Mouse (Mus musculus): ENCODE data around the gene Artn.

The Artn gene

GRCm38 (mm10) chr4:117929391-117929881 lies at the start of gene Artn:
Gene Artn, minus strand, starts transcription at chr4:117929763.
- DNase-seq (ENCODE audit: low spot score) = peak; percentile 66

DNA sequence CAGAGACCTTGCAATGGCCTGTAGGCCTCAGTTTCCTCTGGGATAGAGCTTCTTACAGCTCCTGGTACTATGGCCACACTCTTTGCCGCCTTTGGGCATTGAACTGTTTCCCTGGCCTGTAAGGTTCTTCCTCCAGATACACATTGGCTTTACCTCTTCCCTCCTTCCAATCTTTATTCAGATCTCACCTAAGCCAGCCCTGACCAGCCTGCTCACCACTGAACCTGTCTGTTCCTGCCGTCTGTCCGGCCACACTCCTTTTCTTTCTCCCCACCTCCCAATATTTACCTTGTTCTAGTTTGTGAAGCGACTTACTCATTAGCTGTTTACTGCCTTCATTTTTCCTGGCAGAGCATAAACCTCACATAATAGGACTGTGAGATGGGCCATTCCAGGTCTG lies 49.6 kb upstream of the Artn start:
- no peak for DNase-seq (ENCODE audit: low spot score)

GRCm38 (mm10) chr4:117978282-117978681 lies 48.7 kb upstream of the Artn start:
- no peak for DNase-seq (ENCODE audit: low spot score)

DNA sequence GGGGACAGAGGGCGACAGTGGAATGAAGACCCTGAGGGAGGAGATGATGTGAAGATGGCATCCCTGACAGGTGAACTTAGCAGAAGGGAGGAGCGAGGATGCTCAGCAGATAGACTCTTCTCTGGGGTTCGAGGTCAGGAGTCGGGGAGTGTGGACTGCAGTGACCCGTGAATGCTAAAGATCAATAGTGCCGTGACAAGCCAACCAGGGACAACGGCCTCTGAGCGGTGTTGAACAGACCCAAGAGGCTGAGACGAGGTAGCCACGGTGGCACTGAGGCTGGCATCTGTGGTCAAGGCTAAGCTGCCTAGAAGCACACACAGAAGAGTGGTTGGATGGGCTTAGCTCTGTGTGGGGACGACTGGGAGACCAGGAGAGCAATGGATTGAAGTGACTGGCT lies 48.3 kb upstream of the Artn start:
- no peak for DNase-seq (ENCODE audit: low spot score)

DNA sequence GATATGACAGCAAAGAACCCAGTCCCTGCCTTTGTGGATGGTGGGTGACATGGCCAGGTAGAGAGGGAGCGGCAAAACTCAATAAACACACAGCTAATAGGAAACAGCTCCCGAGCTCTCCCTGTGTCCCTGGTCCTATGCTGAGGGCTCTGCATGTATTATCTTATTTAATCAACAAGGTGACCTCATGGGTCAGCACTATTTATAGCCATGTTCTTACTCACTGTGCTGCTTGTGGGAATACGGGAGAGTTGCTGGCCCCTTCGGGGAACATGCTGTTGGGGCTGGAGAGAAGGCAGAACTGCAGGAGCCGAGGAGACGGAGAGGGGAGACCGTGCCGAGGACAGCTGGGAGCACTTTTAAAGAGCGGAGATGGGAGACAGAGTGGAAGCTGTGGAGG lies 47.8 kb upstream of the Artn start:
- no peak for DNase-seq (ENCODE audit: low spot score)

DNA sequence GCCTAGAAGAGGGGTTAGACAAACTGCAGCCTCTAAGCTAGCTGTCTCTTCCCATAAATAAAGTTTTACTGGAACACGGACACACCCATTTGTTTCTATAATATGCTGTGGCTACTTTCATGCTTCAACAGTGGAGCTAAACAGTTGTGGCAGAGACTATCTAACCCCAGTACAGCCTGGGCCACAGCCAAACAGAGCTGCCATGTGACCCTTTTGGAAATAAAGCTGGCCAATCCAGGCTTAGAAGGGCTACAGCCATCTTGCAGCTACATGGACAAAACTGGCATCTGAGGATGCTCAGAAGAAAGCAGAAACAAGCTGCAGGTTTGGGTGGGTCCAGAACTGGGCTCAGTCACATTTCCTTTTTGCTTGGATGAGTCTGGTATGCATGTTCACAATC lies 46.3 kb upstream of the Artn start:
- DNase-seq (ENCODE audit: low spot score) = no peak

GRCm38 (mm10) chr4:117974719-117975118 lies 45.2 kb upstream of the Artn start:
- no peak for DNase-seq (ENCODE audit: low spot score)

- DNase-seq (ENCODE audit: low spot score) = no peak
Observed at GRCm38 (mm10) chr4:117972999-117973398, 43.4 kb upstream of the Artn start.

- no peak for DNase-seq (ENCODE audit: low spot score)
Observed at GRCm38 (mm10) chr4:117964346-117965025, 34.9 kb upstream of the Artn start.

GRCm38 (mm10) chr4:117957492-117957891 lies 27.9 kb upstream of the Artn start:
- DNase-seq (ENCODE audit: low spot score) = no peak

GRCm38 (mm10) chr4:117947493-117947892 lies 17.9 kb upstream of the Artn start:
- DNase-seq (ENCODE audit: low spot score) = no peak

- no peak for DNase-seq (ENCODE audit: low spot score)
Observed at GRCm38 (mm10) chr4:117946639-117947305, 17.2 kb upstream of the Artn start.

- peak; percentile 72 for DNase-seq (ENCODE audit: low spot score)
Observed at GRCm38 (mm10) chr4:117943317-117943716, 13.8 kb upstream of the Artn start.

GRCm38 (mm10) chr4:117936964-117937363 lies 7.4 kb upstream of the Artn start:
- no peak for DNase-seq (ENCODE audit: low spot score)

GRCm38 (mm10) chr4:117934081-117934480 lies 4.5 kb upstream of the Artn start:
- no peak for DNase-seq (ENCODE audit: low spot score)

DNA sequence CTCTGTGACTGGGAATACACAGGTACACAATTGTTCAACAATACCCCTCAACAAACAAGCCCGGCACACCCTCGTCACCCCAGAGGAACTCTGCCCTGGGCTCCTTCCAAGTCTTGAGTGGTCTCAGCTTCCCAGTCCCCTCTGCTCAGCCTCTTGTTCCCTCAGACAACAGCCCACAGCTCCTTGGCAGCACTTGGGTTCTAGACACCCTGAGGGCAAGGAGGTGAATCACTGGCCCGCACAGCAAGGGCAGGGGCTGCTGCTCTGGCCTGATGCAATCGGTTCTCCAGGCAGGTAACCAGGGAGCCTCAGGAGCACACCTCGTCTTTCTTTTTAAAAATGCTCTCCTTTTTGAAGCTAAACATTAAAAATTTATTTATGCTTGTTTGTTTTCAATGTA lies 3.7 kb upstream of the Artn start:
- no peak for DNase-seq (ENCODE audit: low spot score)

DNA sequence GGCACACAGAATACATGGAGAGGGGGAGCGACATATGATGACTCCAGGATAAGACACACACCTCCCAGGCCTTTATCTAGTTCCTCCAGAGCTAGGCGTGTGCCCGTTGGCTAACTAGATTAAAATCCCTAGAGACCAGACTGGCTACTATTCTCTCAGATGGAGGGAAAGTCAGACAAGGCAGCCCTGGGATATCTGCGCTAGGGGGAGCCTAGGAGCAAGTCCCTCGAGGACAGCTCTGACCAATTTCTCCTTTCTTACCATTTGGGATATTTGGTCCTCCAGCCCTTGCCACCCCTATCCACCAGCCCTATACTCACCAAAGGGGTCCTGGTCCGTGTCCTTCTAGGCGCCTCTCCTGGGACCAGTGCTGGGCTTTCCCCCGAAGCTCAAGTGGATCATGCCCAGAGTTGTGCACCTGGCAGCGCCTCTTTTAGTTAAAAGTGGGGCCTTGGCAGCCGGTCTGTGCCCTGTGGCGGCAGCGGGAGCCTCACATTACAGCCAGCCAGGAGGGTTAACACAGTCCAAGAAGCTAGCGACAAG lies 793 bp downstream of the Artn start:
- peak; percentile 73 for DNase-seq (ENCODE audit: low spot score)

- DNase-seq (ENCODE audit: low spot score) = peak; percentile 89
Observed at GRCm38 (mm10) chr4:117928234-117928633, 1.3 kb downstream of the Artn start.

- peak; percentile 72 for DNase-seq (ENCODE audit: low spot score)
Observed at GRCm38 (mm10) chr4:117926545-117927482, 2.7 kb downstream of the Artn start.

DNA sequence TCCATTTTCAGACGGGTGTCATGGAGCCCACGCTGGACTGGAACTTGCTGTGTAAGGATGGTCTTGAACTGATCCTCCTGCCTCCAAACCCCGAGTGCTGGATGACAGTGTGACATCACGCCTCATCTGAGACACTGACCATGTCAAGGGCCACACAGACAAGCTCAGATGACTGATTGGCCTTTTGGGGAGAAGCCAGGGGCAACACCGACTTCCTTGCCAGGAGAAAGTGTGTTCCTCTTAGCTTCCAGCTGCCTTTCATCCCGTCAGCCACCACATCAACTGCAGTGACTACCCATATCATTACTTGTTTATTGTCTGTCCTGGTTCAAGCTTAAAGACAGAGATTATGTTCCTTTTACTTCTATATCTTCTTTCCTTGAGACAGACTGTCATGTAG lies 4.6 kb downstream of the Artn start:
- no peak for DNase-seq (ENCODE audit: low spot score)

- no peak for DNase-seq (ENCODE audit: low spot score)
Observed at GRCm38 (mm10) chr4:117923450-117923849, 6.1 kb downstream of the Artn start.

- DNase-seq (ENCODE audit: low spot score) = no peak
Observed at GRCm38 (mm10) chr4:117921358-117921757, 8.2 kb downstream of the Artn start.

Measured in embryo, embryonic 10 days (tissue).